Comparison of ENCODE assay signal across 7 mouse cellular contexts in genomic region chr16:34262731-34263460, GRCm38 (mm10).
DNase-seq lines count a peak whose midpoint lies in the region; ATAC-seq lines count a peak whose summit lies in the region.

No protein-coding gene starts in this region.

- H3K4me1 ChIP-seq in lung, embryonic 15.5 days, result peaks cover 17% of the 10 kb centered on the region
- H3K4me1 ChIP-seq in forebrain, embryonic 16.5 days (replicated peaks; ENCODE audit: control insufficient read depth, insufficient read depth, low read length), result peaks cover 20% of the 10 kb centered on the region
- peaks cover 12% of the 10 kb centered on the region for H3K4me1 ChIP-seq in hindbrain, embryonic 14.5 days (replicated peaks; ENCODE audit: control insufficient read depth, insufficient read depth, low read length)
- peaks cover 17% of the 10 kb centered on the region; the same call in 1 of the 2 replicates for H3K4me1 ChIP-seq in midbrain, embryonic 14.5 days (ENCODE audit: control insufficient read depth, insufficient read depth, low read length)

- peak overlapping the region; percentile 46 for H3K4me2 ChIP-seq in lung, embryonic 15.5 days
- H3K4me2 ChIP-seq in forebrain, embryonic 16.5 days (ENCODE audit: low read length), result peak overlapping the region; percentile 32
- H3K4me2 ChIP-seq in hindbrain, embryonic 14.5 days (replicated peaks), result no peak overlapping the region
- peak overlapping the region; percentile 14; the same call in 1 of the 2 replicates for H3K4me2 ChIP-seq in midbrain, embryonic 14.5 days (ENCODE audit: low read length)

- H3K9me3 ChIP-seq in lung, embryonic 15.5 days, result no peaks in the 10 kb centered on the region
- H3K9me3 ChIP-seq in forebrain, embryonic 16.5 days (ENCODE audit: control insufficient read depth, low read length), result no peaks in the 10 kb centered on the region
- no peaks in the 10 kb centered on the region for H3K9me3 ChIP-seq in hindbrain, embryonic 14.5 days (ENCODE audit: control insufficient read depth, low read length)
- H3K9me3 ChIP-seq in midbrain, embryonic 14.5 days (ENCODE audit: control insufficient read depth, low read length), result no peaks in the 10 kb centered on the region

- WGBS in lung, embryonic 15.5 days, result 21% methylated on average over 22 of the region's 22 CpGs
- WGBS in forebrain, embryonic 16.5 days, result 31% methylated on average over 22 of the region's 22 CpGs
- 59% methylated on average over 22 of the region's 22 CpGs for WGBS in hindbrain, embryonic 14.5 days
- WGBS in midbrain, embryonic 14.5 days, result 60% methylated on average over 22 of the region's 22 CpGs

- peak overlapping the region; percentile 5; the same call in 1 of the 2 replicates for H3K4me3 ChIP-seq in lung, embryonic 15.5 days
- no peak overlapping the region for H3K4me3 ChIP-seq in forebrain, embryonic 16.5 days (replicated peaks; ENCODE audit: low read length)
- no peak overlapping the region for H3K4me3 ChIP-seq in hindbrain, embryonic 14.5 days (replicated peaks; ENCODE audit: low read length)
- no peak overlapping the region for H3K4me3 ChIP-seq in midbrain, embryonic 14.5 days (replicated peaks; ENCODE audit: low read depth, low read length)

- H3K9ac ChIP-seq in lung, embryonic 15.5 days, result no peak overlapping the region
- H3K9ac ChIP-seq in forebrain, embryonic 16.5 days (replicated peaks; ENCODE audit: low read depth, low read length), result no peak overlapping the region; the same call in 1 of the 2 replicates
- H3K9ac ChIP-seq in hindbrain, embryonic 14.5 days, result no peak overlapping the region
- H3K9ac ChIP-seq in midbrain, embryonic 14.5 days (replicated peaks; ENCODE audit: low read length), result no peak overlapping the region

- peak; percentile 90 for ATAC-seq in lung, embryonic 15.5 days (ENCODE audit: borderline replicate concordance, extremely low read depth, low FRiP score, low TSS enrichment)
- ATAC-seq in forebrain, embryonic 16.5 days, result peak; percentile 78
- ATAC-seq in hindbrain, embryonic 14.5 days (ENCODE audit: low FRiP score), result 0 out of 2 replicates have a peak, but pooled peaks have one; percentile 7
- peak; percentile 46 for ATAC-seq in midbrain, embryonic 14.5 days (ENCODE audit: low FRiP score, low TSS enrichment)

- no peaks in the 10 kb centered on the region for H3K36me3 ChIP-seq in lung, embryonic 15.5 days
- H3K36me3 ChIP-seq in forebrain, embryonic 16.5 days (ENCODE audit: control insufficient read depth, insufficient read depth), result no peaks in the 10 kb centered on the region
- H3K36me3 ChIP-seq in hindbrain, embryonic 14.5 days (replicated peaks; ENCODE audit: control insufficient read depth, insufficient read depth), result no peaks in the 10 kb centered on the region
- H3K36me3 ChIP-seq in midbrain, embryonic 14.5 days (ENCODE audit: control insufficient read depth, insufficient read depth, low read length), result no peaks in the 10 kb centered on the region

- no peaks in the 10 kb centered on the region for H3K27me3 ChIP-seq in lung, embryonic 15.5 days
- H3K27me3 ChIP-seq in forebrain, embryonic 16.5 days (replicated peaks; ENCODE audit: control insufficient read depth, insufficient read depth, low read length), result no peaks in the 10 kb centered on the region
- no peaks in the 10 kb centered on the region for H3K27me3 ChIP-seq in hindbrain, embryonic 14.5 days (ENCODE audit: control insufficient read depth, insufficient read depth, low read length)
- H3K27me3 ChIP-seq in midbrain, embryonic 14.5 days (ENCODE audit: control insufficient read depth, insufficient read depth, low read length), result no peaks in the 10 kb centered on the region

- no peak for DNase-seq in lung, adult 18-20 months
- DNase-seq in hindbrain, embryonic 14.5 days (ENCODE audit: low spot score), result no peak
- peak; percentile 66 for DNase-seq in midbrain, embryonic 14.5 days
- no peak for DNase-seq in spleen, postnatal 14 days (ENCODE audit: low spot score in 2 of 2)
- no peak for DNase-seq in spleen, adult 18-20 months

- H3K27ac ChIP-seq in lung, embryonic 15.5 days, result no peak overlapping the region
- H3K27ac ChIP-seq in forebrain, embryonic 16.5 days (ENCODE audit: low read length), result no peak overlapping the region
- H3K27ac ChIP-seq in hindbrain, embryonic 14.5 days, result no peak overlapping the region
- H3K27ac ChIP-seq in midbrain, embryonic 14.5 days (replicated peaks; ENCODE audit: low read depth, low read length), result 0 out of 2 replicates have a peak overlapping the region, but pooled peaks have one; percentile 10

Comparison
In these comparisons a context has a peak if more than half of its experiments do, and no peak if none do; other contexts are left out.
1. ATAC-seq: peak in every context shown above with its lines; median percentile 90 in lung, embryonic 15.5 days; 78 in forebrain, embryonic 16.5 days; 46 in midbrain, embryonic 14.5 days; 7 in hindbrain, embryonic 14.5 days.